Mouse (Mus musculus) liver, embryonic 16.5 days (tissue): ENCODE results near the gene Cyba. TPM values are rescaled to one million over a fixed set of nuclear protein-coding genes. Genes with fewer than 3 reads are reported as not detected.
A peak's percentile ranks its signal among the peaks of the same experiment; 100 is the strongest.

ENCODE experiments used
- ATAC-seq: fragments of 200-750 bp; cut with Nextera tagmentation; 2 replicates; pipeline ENCODE4 v1.8.0; 2017; ENCODE audit warnings: low read depth, mild to moderate bottlenecking, moderate number of reproducible peaks, moderate library complexity
- H3K27ac ChIP-seq: fragments of 300-500 bp; sonication (generic); 2 replicates; pipeline ENCODE4 v1.5.1; 2014; ENCODE audit warnings: mild to moderate bottlenecking, low read length
- H3K27me3 ChIP-seq: fragments of 300-500 bp; sonication (generic); 2 replicates; pipeline ENCODE4 v1.6.1; 2014; ENCODE audit warnings: low read depth, low read length, mixed read lengths; ENCODE audit not compliant: control insufficient read depth, insufficient read depth
- H3K36me3 ChIP-seq: fragments of 300-500 bp; sonication (generic); 2 replicates; pipeline ENCODE4 v1.6.1; 2014; ENCODE audit warnings: mild to moderate bottlenecking; ENCODE audit not compliant: control insufficient read depth, insufficient read depth
- H3K4me1 ChIP-seq: fragments of 300-500 bp; sonication (generic); 2 replicates; pipeline ENCODE4 v1.6.1; 2014; ENCODE audit warnings: low read depth, low read length, mixed read lengths; ENCODE audit not compliant: control insufficient read depth
- H3K4me2 ChIP-seq: fragments of 300-500 bp; sonication (generic); 2 replicates; pipeline ENCODE4 v1.6.1; 2014; ENCODE audit warnings: low read depth, low read length, mixed read lengths
- H3K4me3 ChIP-seq: fragments of 300-500 bp; sonication (generic); 2 replicates; pipeline ENCODE4 v1.5.1; 2014; ENCODE audit warnings: low read depth, mild to moderate bottlenecking, low read length
- H3K9ac ChIP-seq: fragments of 300-500 bp; sonication (generic); 2 replicates; pipeline ENCODE4 v1.6.1; 2014; ENCODE audit warnings: low read depth, low read length
- H3K9me3 ChIP-seq: fragments of 300-500 bp; sonication (generic); replicated peaks from 2 replicates; pipeline ENCODE4 v1.6.1; 2016; ENCODE audit warnings: low read length; ENCODE audit not compliant: control insufficient read depth
- WGBS: fragments of 180-500 bp; shearing (Covaris S2); extraction: QIAGEN DNeasy Blood & Tissue Kit; methylation state at CpG from one replicate; pipeline ENCODE4 v1.1.7; 2014; ENCODE audit not compliant: insufficient replicate concordance; 5-methylcytosine and 5-hydroxymethylcytosine counted together
- polyA plus RNA-seq: library from polyadenylated mRNA; unstranded; fragments of >200 nt; fragmentation: Nextera tagmentation; extraction: Ambion mirVana; gene quantifications from 2 replicates; pipeline ENCODE4 v1.2.1, GENCODE M21; 2015

The Cyba gene
- polyA plus RNA-seq, 1 experiment from 2014 or later: 191 TPM

DNA sequence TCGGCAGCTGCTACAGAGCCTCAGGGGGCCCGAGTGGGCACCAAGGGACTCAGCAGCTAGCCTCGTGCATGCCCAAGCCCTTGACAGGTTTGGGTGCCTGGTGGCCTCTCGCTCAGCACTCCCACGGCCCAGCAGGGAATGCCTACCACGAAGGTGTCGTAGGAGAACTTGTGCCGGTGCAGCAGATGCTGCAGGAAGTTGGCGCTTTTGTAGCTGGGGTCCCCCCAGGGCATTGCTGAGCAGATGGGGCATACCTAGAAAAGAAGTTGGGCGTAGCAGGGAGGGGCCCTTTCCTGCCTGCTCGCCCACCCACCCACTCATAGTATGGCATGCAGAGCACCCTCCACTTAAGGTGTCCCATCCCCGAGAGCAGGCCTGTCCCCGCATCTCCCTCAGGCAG is 35.1 kb upstream of the Cyba start:
- Histone ChIP-seq H3K27ac (no peak overlapping the region), H3K4me1 (peaks cover 25% of the 10 kb centered on the region), H3K27me3 (no peaks in the 10 kb centered on the region), H3K9me3 (no peaks in the 10 kb centered on the region), H3K4me3 (no peak overlapping the region), H3K4me2 (no peak overlapping the region), H3K9ac (no peak overlapping the region), H3K36me3 (no peaks in the 10 kb centered on the region)
- 77% methylated on average over 13 of the region's 13 CpGs for WGBS
- ATAC-seq: no peak

DNA sequence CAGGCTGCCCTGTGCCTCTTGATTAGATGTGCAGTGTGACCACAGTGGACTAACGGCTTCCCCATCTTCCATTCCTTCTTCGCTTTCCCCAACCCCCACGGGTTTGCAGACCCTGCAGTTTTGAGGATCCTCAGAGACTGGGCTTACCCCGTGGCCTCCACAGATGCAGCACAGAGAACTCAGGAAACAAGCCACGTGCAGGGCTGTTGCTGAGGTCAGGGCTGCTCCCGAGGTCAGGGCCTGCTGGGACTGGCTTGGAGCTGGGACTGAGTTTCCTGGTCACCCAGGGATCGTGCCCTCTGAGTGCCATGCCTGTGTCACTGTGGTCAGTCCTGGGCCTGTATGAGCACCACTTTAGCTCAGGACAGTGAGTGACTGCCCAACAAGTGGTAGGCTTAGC is 32.3 kb upstream of the Cyba start:
- H3K36me3 ChIP-seq: no peaks in the 10 kb centered on the region
- peaks cover 38% of the 10 kb centered on the region for H3K4me1 ChIP-seq
- ATAC-seq: no peak

DNA sequence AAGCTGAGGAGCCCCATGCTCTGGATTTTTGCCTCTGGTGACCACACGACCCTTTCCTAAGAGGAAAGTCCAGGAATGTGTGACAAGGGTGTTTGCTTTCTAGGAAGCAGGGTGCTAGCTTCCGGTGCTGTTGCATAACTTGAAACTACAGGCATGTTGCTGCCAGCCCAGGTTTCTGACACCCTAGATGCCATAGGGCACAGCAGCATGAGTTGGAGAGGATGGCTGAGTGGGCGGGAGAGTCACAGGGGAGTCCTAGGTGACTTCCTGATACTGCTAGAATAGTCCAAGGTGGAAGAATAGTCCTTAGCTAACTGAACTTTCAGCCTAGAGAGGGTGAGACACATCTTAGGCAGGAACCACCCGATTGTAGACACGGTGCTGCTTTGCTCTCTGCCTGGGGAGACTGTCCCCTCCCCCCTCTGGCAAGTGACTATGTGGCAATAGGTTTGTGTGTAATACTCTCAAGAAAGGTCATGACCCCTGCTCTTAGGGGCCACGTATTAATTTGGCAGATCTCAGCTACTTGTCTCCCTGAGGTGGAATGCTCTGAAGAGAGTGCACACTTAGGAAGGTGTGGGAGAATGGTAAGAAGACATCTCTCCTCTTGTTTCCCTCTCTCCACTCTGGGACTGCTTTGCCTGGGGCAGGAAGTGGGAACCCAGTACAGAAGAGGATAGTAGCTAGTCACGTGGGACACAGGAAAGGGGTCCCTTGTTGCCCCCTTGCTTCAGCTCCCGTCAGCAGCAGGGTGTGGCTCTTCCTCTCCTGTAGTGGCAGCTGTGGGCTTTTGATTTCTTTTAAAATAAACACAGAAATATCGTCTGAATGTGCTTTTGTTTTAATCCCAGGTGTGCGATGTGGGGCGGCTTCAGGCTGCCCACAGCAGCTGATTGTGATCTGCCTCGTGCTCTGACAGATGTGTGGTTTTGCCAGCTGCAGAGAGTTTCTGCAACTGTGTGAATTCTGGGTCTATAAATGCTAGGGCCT is 31.2 kb upstream of the Cyba start:
- H3K27ac ChIP-seq: 0 out of 2 replicates have a peak overlapping the region, but pooled peaks have one; percentile 15
- H3K4me3 ChIP-seq: no peak overlapping the region
- no peaks in the 10 kb centered on the region for H3K9me3 ChIP-seq
- no peaks in the 10 kb centered on the region for H3K36me3 ChIP-seq
- H3K4me2 ChIP-seq: no peak overlapping the region
- peaks cover 31% of the 10 kb centered on the region for H3K27me3 ChIP-seq
- H3K4me1 ChIP-seq: peaks cover 36% of the 10 kb centered on the region
- ATAC-seq: peak; percentile 31
- 16% methylated on average over 12 of the region's 12 CpGs for WGBS
- H3K9ac ChIP-seq: no peak overlapping the region

More for the DNA sequence above, 32.3 kb upstream of the Cyba start:
- H3K27ac ChIP-seq: no peak overlapping the region
- no peak overlapping the region for H3K4me2 ChIP-seq
- no peaks in the 10 kb centered on the region for H3K9me3 ChIP-seq
- no peak overlapping the region for H3K9ac ChIP-seq
- no peak overlapping the region for H3K4me3 ChIP-seq
- WGBS: 16% methylated on average over 7 of the region's 7 CpGs
- peaks cover 21% of the 10 kb centered on the region for H3K27me3 ChIP-seq

DNA sequence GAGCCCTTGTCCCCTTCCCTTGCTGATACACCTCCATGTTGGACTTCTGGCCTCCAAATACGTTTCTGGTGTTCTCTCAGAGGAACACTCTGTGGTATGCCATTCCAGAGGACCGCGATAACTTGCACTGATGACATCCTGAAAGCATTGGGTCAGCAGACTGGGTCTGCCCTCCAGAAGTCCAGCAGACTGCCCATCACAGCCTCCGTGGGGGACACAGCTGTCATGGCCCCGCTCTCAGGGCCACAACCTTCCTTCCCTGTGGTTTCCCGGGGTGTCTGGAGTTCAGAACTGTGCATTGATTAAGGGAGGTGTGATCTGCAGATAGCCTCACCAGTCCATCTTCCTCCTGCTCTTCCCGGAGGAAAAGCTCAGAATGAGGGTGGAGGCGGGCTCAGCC is 29.8 kb upstream of the Cyba start:
- Histone ChIP-seq H3K27ac (no peak overlapping the region), H3K27me3 (peaks cover 34% of the 10 kb centered on the region), H3K9ac (no peak overlapping the region), H3K4me1 (peaks cover 36% of the 10 kb centered on the region), H3K4me2 (no peak overlapping the region), H3K4me3 (no peak overlapping the region), H3K9me3 (no peaks in the 10 kb centered on the region), H3K36me3 (no peaks in the 10 kb centered on the region)
- no peak for ATAC-seq
- 67% methylated on average over 8 of the region's 8 CpGs for WGBS

GRCm38 (mm10) chr8:122461473-122462148 is 28.9 kb upstream of the Cyba start:
- no peak overlapping the region for H3K27ac ChIP-seq
- no peaks in the 10 kb centered on the region for H3K9me3 ChIP-seq
- ATAC-seq: no peak
- H3K4me1 ChIP-seq: peaks cover 36% of the 10 kb centered on the region
- 60% methylated on average over 11 of the region's 11 CpGs for WGBS
- H3K36me3 ChIP-seq: no peaks in the 10 kb centered on the region
- H3K4me2 ChIP-seq: no peak overlapping the region
- H3K9ac ChIP-seq: no peak overlapping the region
- no peak overlapping the region for H3K4me3 ChIP-seq
- peaks cover 34% of the 10 kb centered on the region for H3K27me3 ChIP-seq

DNA sequence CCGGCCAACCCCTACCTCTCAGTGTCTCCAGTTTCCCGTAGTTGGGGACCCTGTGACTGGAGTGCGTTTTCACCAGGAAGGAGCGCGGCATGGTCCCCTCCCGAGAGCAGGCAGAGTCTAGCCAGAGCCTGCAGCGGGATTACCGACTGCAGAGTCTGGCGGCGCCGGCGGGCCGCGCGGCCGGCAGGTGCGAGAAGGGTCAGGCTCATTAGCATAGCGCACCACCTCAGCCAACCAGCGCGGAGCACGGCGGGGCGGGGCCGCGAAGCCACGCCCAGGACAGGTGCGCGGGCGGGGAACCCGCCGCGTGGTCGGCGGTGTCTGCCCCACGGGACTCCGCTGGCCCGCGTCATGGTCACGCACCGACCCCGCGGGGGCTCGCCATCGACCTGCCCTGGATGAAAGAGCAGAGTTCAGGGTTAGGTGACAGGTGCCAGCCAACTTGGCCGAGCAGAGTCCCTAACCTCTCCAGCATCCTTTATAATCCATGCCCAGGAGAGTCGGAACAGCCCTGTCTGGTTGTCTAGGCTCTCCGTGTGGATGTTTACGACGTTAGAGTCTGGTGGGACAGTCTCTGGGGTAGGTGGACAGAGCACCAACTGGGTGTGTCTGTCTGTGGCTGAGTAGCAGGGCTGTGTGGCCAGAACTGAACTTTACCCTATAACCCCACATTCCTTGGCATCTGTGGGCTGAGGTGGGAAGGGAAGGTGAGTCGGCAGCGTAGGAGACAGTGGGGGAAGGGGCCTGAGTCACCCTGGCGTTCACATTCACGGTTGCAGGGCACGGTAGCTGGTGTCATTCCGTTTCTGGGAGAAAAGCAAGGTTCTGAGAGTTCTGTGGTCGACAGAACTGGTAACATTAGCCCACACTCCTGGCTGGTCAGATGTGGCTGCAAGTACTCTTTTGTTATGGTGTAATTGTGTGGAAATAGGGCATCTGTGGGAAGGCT is 28.1 kb upstream of the Cyba start, which contains the start of gene Snai3:
Snai3 (minus strand) TSS at position 210 of the 949 bp plus-strand sequence.
- 5% methylated on average over 56 of the region's 56 CpGs for WGBS
- H3K36me3 ChIP-seq: no peaks in the 10 kb centered on the region
- H3K9ac ChIP-seq: peak within 1 kb of the TSS; percentile 43; the same call in 1 of the 2 replicates
- peak within 1 kb of the TSS; percentile 74 for H3K4me2 ChIP-seq
- H3K27ac ChIP-seq: no peak within 1 kb of the TSS
- peak; percentile 77 for ATAC-seq
- H3K4me3 ChIP-seq: peak within 1 kb of the TSS; percentile 47
- H3K27me3 ChIP-seq: peaks cover 34% of the 10 kb centered on the region
- no peaks in the 10 kb centered on the region for H3K9me3 ChIP-seq
- peaks cover 36% of the 10 kb centered on the region for H3K4me1 ChIP-seq

GRCm38 (mm10) chr8:122459990-122460389 is 27.3 kb upstream of the Cyba start:
- Histone ChIP-seq H3K9ac (no peak overlapping the region; the same call in 1 of the 2 replicates), H3K27me3 (peaks cover 34% of the 10 kb centered on the region)
- 20% methylated on average over 7 of the region's 7 CpGs for WGBS

GRCm38 (mm10) chr8:122459218-122459900 is 26.6 kb upstream of the Cyba start:
- no peak for ATAC-seq
- Histone ChIP-seq H3K4me1 (peaks cover 28% of the 10 kb centered on the region), H3K27me3 (peaks cover 34% of the 10 kb centered on the region)

More at GRCm38 (mm10) chr8:122459990-122460389, 27.3 kb upstream of the Cyba start:
- Histone ChIP-seq H3K36me3 (no peaks in the 10 kb centered on the region), H3K4me2 (peak overlapping the region; percentile 74), H3K9me3 (no peaks in the 10 kb centered on the region), H3K4me3 (peak overlapping the region; percentile 47), H3K27ac (no peak overlapping the region), H3K4me1 (peaks cover 34% of the 10 kb centered on the region)
- no peak for ATAC-seq

More at GRCm38 (mm10) chr8:122459218-122459900, 26.6 kb upstream of the Cyba start:
- WGBS: 42% methylated on average over 6 of the region's 6 CpGs
- Histone ChIP-seq H3K4me3 (no peak overlapping the region), H3K9ac (no peak overlapping the region), H3K4me2 (no peak overlapping the region), H3K36me3 (no peaks in the 10 kb centered on the region), H3K27ac (no peak overlapping the region), H3K9me3 (no peaks in the 10 kb centered on the region)
